Comparison of ENCODE assay signal across 14 mouse cellular contexts in genomic region chr7:122290771-122291170, GRCm38 (mm10). TPM values are rescaled to one million over a fixed set of nuclear protein-coding genes. Genes with fewer than 3 reads are reported as not detected.
DNase-seq lines count a peak whose midpoint lies in the region; ATAC-seq lines count a peak whose summit lies in the region.
"Had no signal": no experiment of that assay in that cellular context is flagged by ENCODE, and none has a peak within 500 bp of the region (broad histone marks: within the 10 kb centered on the region; RNA-seq: fewer than 3 reads in every experiment).

No protein-coding gene starts in this region.

- intact Hi-C loops in left cerebral cortex, postnatal 14 days (cut with DNase I), result loop anchor here (2.0 to 5.0 kb wide), 3 partner anchors 40 to 167 kb away; no protein-coding TSS in a partner anchor

- WGBS in heart, embryonic 15.5 days, result 73% methylated on average over 3 of the region's 3 CpGs
- WGBS in heart, embryonic 11.5 days (ENCODE audit: insufficient replicate concordance), result 58% methylated on average over 3 of the region's 3 CpGs
- 56% methylated on average over 3 of the region's 3 CpGs for WGBS in midbrain, embryonic 13.5 days
- 66% methylated on average over 3 of the region's 3 CpGs for WGBS in midbrain, embryonic 10.5 days
- 56% methylated on average over 3 of the region's 3 CpGs for WGBS in midbrain, embryonic 15.5 days

- peak overlapping the region; percentile 60; the same call in 1 of the 2 replicates for H3K4me3 ChIP-seq in heart, embryonic 15.5 days
- H3K4me3 ChIP-seq in heart, embryonic 11.5 days (ENCODE audit: low read depth, low read length), result no peak overlapping the region
- peak overlapping the region; percentile 65; the same call in 1 of the 2 replicates for H3K4me3 ChIP-seq in midbrain, embryonic 13.5 days (replicated peaks)
- H3K4me3 ChIP-seq in midbrain, embryonic 10.5 days, result no peak overlapping the region; the same call in 1 of the 2 replicates
- peak overlapping the region; percentile 83 for H3K4me3 ChIP-seq in midbrain, embryonic 15.5 days
- H3K4me3 ChIP-seq: erythroblast, embryonic 14.5 days had no signal

- H3K36me3 ChIP-seq in heart, embryonic 15.5 days, result no peaks in the 10 kb centered on the region
- H3K36me3 ChIP-seq in heart, embryonic 11.5 days (ENCODE audit: control insufficient read depth, insufficient read depth, low read length), result no peaks in the 10 kb centered on the region
- H3K36me3 ChIP-seq in midbrain, embryonic 13.5 days, result no peaks in the 10 kb centered on the region
- no peaks in the 10 kb centered on the region for H3K36me3 ChIP-seq in midbrain, embryonic 10.5 days
- no peaks in the 10 kb centered on the region for H3K36me3 ChIP-seq in midbrain, embryonic 15.5 days (replicated peaks)
- H3K36me3 ChIP-seq: heart, embryonic 13.5 days; neural tube, embryonic 12.5 days had no signal

- H3K27ac ChIP-seq in heart, embryonic 15.5 days, result no peak overlapping the region
- H3K27ac ChIP-seq in heart, embryonic 11.5 days (ENCODE audit: low read depth, low read length), result no peak overlapping the region
- H3K27ac ChIP-seq in midbrain, embryonic 13.5 days, result no peak overlapping the region
- no peak overlapping the region for H3K27ac ChIP-seq in midbrain, embryonic 10.5 days (replicated peaks)
- H3K27ac ChIP-seq in midbrain, embryonic 15.5 days, result no peak overlapping the region
- H3K27ac ChIP-seq: heart, embryonic 13.5 days; macrophage; neural tube, embryonic 12.5 days had no signal

- no peak overlapping the region for H3K9ac ChIP-seq in heart, embryonic 15.5 days
- no peak overlapping the region for H3K9ac ChIP-seq in heart, embryonic 11.5 days (ENCODE audit: low read depth, low read length)
- H3K9ac ChIP-seq in midbrain, embryonic 13.5 days (replicated peaks), result no peak overlapping the region
- H3K9ac ChIP-seq in midbrain, embryonic 15.5 days, result peak overlapping the region; percentile 7; the same call in 1 of the 2 replicates
- H3K9ac ChIP-seq: heart, embryonic 13.5 days had no signal

- peaks cover 42% of the 10 kb centered on the region for H3K27me3 ChIP-seq in heart, embryonic 15.5 days
- peaks cover 34% of the 10 kb centered on the region for H3K27me3 ChIP-seq in heart, embryonic 11.5 days (ENCODE audit: control insufficient read depth, insufficient read depth, low read length)
- H3K27me3 ChIP-seq in midbrain, embryonic 13.5 days, result peaks cover 40% of the 10 kb centered on the region
- H3K27me3 ChIP-seq in midbrain, embryonic 10.5 days (ENCODE audit: low read depth, poor library complexity, severe bottlenecking), result peaks cover 52% of the 10 kb centered on the region
- H3K27me3 ChIP-seq in midbrain, embryonic 15.5 days (replicated peaks), result 0 out of 2 replicates have a peak, but pooled peaks cover 5% of the 10 kb centered on the region

- no peak overlapping the region for H3K4me2 ChIP-seq in heart, embryonic 15.5 days
- H3K4me2 ChIP-seq in heart, embryonic 11.5 days, result no peak overlapping the region
- peak overlapping the region; percentile 94 for H3K4me2 ChIP-seq in midbrain, embryonic 13.5 days (replicated peaks)
- peak overlapping the region; percentile 95 for H3K4me2 ChIP-seq in midbrain, embryonic 15.5 days

- H3K4me1 ChIP-seq in heart, embryonic 15.5 days (replicated peaks), result peaks cover 17% of the 10 kb centered on the region
- peaks cover 8% of the 10 kb centered on the region; the same call in 1 of the 2 replicates for H3K4me1 ChIP-seq in heart, embryonic 11.5 days (ENCODE audit: control insufficient read depth, insufficient read depth, low read length)
- H3K4me1 ChIP-seq in midbrain, embryonic 13.5 days (replicated peaks), result peaks cover 12% of the 10 kb centered on the region
- H3K4me1 ChIP-seq in midbrain, embryonic 10.5 days, result peaks cover 22% of the 10 kb centered on the region
- peaks cover 22% of the 10 kb centered on the region for H3K4me1 ChIP-seq in midbrain, embryonic 15.5 days

- H3K9me3 ChIP-seq in heart, embryonic 15.5 days (replicated peaks), result no peaks in the 10 kb centered on the region
- no peaks in the 10 kb centered on the region for H3K9me3 ChIP-seq in heart, embryonic 11.5 days (replicated peaks; ENCODE audit: control insufficient read depth, low read length)
- H3K9me3 ChIP-seq in midbrain, embryonic 13.5 days, result no peaks in the 10 kb centered on the region
- H3K9me3 ChIP-seq in midbrain, embryonic 10.5 days (replicated peaks), result no peaks in the 10 kb centered on the region
- no peaks in the 10 kb centered on the region for H3K9me3 ChIP-seq in midbrain, embryonic 15.5 days
- H3K9me3 ChIP-seq: heart, embryonic 13.5 days; neural tube, embryonic 12.5 days had no signal

- no peak for DNase-seq in midbrain, embryonic 10.5 days (ENCODE audit: low spot score)
- DNase-seq in thymus, postnatal 36 days, result peak; percentile 72 to 82
- no peak for DNase-seq in urinary bladder, postnatal 4 days (ENCODE audit: low spot score in 2 of 2)
- no peak for DNase-seq in left cerebral cortex, postnatal 14 days (ENCODE audit: low spot score in 2 of 2)
- DNase-seq: adrenal gland, postnatal 25 days; kidney, adult 2 months had no signal

- no peak for ATAC-seq in heart, embryonic 15.5 days (replicated peaks; ENCODE audit: insufficient number of reproducible peaks, insufficient read depth, low FRiP score, low read depth)
- ATAC-seq in heart, embryonic 11.5 days (replicated peaks; ENCODE audit: insufficient number of reproducible peaks, low FRiP score, low TSS enrichment), result no peak
- no peak for ATAC-seq in midbrain, embryonic 13.5 days
- no peak for ATAC-seq in midbrain, embryonic 15.5 days (replicated peaks)

RNA-seq across cellular contexts. Expression of gene Prkcb, which starts 2.2 kb away (rescaled TPM):
- polyA plus RNA-seq in heart, embryonic 15.5 days (2015; fragmentation: Nextera tagmentation; extraction: Ambion mirVana), result 3.3 and 8.4 TPM in 2 replicates
- 11.7 and 13.3 TPM in 2 replicates for polyA plus RNA-seq in heart, embryonic 11.5 days (2014; fragmentation: Nextera tagmentation; extraction: Ambion mirVana)
- 44.8 and 46.4 TPM in 2 replicates for polyA plus RNA-seq in midbrain, embryonic 13.5 days (2015; fragmentation: Nextera tagmentation; extraction: Ambion mirVana)
- polyA plus RNA-seq in midbrain, embryonic 10.5 days (2016; fragmentation: Nextera tagmentation; extraction: Ambion mirVana), result 5.7 and 9.7 TPM in 2 replicates
- 107 and 117 TPM in 2 replicates for polyA plus RNA-seq in midbrain, embryonic 15.5 days (2015; fragmentation: Nextera tagmentation; extraction: Ambion mirVana)
- 100 to 1,000 TPM; 894 to 958 TPM for total RNA-seq in left cerebral cortex, postnatal 14 days (2021)
- polyA plus RNA-seq: erythroblast, embryonic 14.5 days had no signal

Comparison
In these comparisons a context has a peak if more than half of its experiments do, and no peak if none do; other contexts are left out.
1. H3K4me3 ChIP-seq: peak in heart, embryonic 15.5 days (single experiment), midbrain, embryonic 13.5 days (single experiment) and midbrain, embryonic 15.5 days (single experiment); none in heart, embryonic 11.5 days (single experiment) and midbrain, embryonic 10.5 days (single experiment).
2. H3K4me2 ChIP-seq: peak in midbrain, embryonic 13.5 days (single experiment) and midbrain, embryonic 15.5 days (single experiment); none in heart, embryonic 15.5 days (single experiment) and heart, embryonic 11.5 days (single experiment).
3. DNase-seq: peak in thymus, postnatal 36 days (2 of 2); none in midbrain, embryonic 10.5 days (single experiment), urinary bladder, postnatal 4 days (0 of 2) and left cerebral cortex, postnatal 14 days (0 of 2).